Mouse (Mus musculus) hindbrain, embryonic 12.5 days (tissue): Measurements from ENCODE around the gene Fuom. TPM values are rescaled to one million over a fixed set of nuclear protein-coding genes. Genes with fewer than 3 reads are reported as not detected.

ENCODE experiments used
- ATAC-seq: fragments of 200-750 bp; cut with Nextera tagmentation; 2 replicates; pipeline ENCODE4 v1.8.0; 2017; ENCODE audit warnings: moderate TSS enrichment; ENCODE audit not compliant: low FRiP score
- H3K27ac ChIP-seq: fragments of 300-500 bp; sonication (generic); 2 replicates; pipeline ENCODE4 v1.5.1; 2016; ENCODE audit warnings: mild to moderate bottlenecking
- H3K27me3 ChIP-seq: fragments of 300-500 bp; sonication (generic); 2 replicates; pipeline ENCODE4 v1.6.1; 2016; ENCODE audit warnings: mild to moderate bottlenecking
- H3K36me3 ChIP-seq: fragments of 300-500 bp; sonication (generic); 2 replicates; pipeline ENCODE4 v1.6.1; 2016; ENCODE audit warnings: mild to moderate bottlenecking
- H3K4me1 ChIP-seq: fragments of 300-500 bp; sonication (generic); 2 replicates; pipeline ENCODE4 v1.6.1; 2016
- H3K4me2 ChIP-seq: fragments of 300-500 bp; sonication (generic); replicated peaks from 2 replicates; pipeline ENCODE4 v1.6.1; 2016; ENCODE audit warnings: mild to moderate bottlenecking
- H3K4me3 ChIP-seq: fragments of 300-500 bp; sonication (generic); 2 replicates; pipeline ENCODE4 v1.5.1; 2016; ENCODE audit warnings: mild to moderate bottlenecking
- H3K9ac ChIP-seq: fragments of 300-500 bp; sonication (generic); 2 replicates; pipeline ENCODE4 v1.6.1; 2016; ENCODE audit warnings: mild to moderate bottlenecking, moderate library complexity
- H3K9me3 ChIP-seq: fragments of 300-500 bp; sonication (generic); replicated peaks from 2 replicates; pipeline ENCODE4 v1.6.1; 2016; ENCODE audit warnings: mild to moderate bottlenecking
- WGBS: fragments of 180-500 bp; shearing (Covaris S2); methylation state at CpG from one replicate; pipeline ENCODE4 v1.1.7; 2016; 5-methylcytosine and 5-hydroxymethylcytosine counted together
- polyA plus RNA-seq: library from polyadenylated mRNA; unstranded; fragments of >200 nt; fragmentation: Nextera tagmentation; extraction: Ambion mirVana; gene quantifications from 2 replicates; pipeline ENCODE4 v1.2.1, GENCODE M21; 2016

Fuom gene
- polyA plus RNA-seq, 1 experiment from 2014 or later = 24.7 TPM

GRCm38 (mm10) chr7:140096055-140096454 is 6.2 kb downstream of the Fuom start:
- H3K9me3 ChIP-seq = no peaks in the 10 kb centered on the region
- H3K9ac ChIP-seq = no peak overlapping the region
- no peak overlapping the region for H3K4me3 ChIP-seq
- ATAC-seq = no peak
- H3K27me3 ChIP-seq = no peaks in the 10 kb centered on the region
- H3K4me2 ChIP-seq = no peak overlapping the region
- H3K27ac ChIP-seq = no peak overlapping the region
- H3K4me1 ChIP-seq = no peaks in the 10 kb centered on the region
- no peaks in the 10 kb centered on the region for H3K36me3 ChIP-seq

GRCm38 (mm10) chr7:140095556-140095955 is 6.7 kb downstream of the Fuom start:
- ATAC-seq = no peak
- Histone ChIP-seq H3K27me3 (no peaks in the 10 kb centered on the region), H3K4me2 (no peak overlapping the region), H3K4me3 (no peak overlapping the region), H3K27ac (no peak overlapping the region), H3K4me1 (no peaks in the 10 kb centered on the region), H3K9me3 (no peaks in the 10 kb centered on the region), H3K36me3 (no peaks in the 10 kb centered on the region), H3K9ac (no peak overlapping the region)
- 62% methylated on average over 1 of the region's 1 CpGs for WGBS

- H3K9me3 ChIP-seq = no peaks in the 10 kb centered on the region
- 64% methylated on average over 5 of the region's 5 CpGs for WGBS
- H3K4me3 ChIP-seq = no peak overlapping the region
- ATAC-seq = no peak
- no peak overlapping the region for H3K27ac ChIP-seq
- H3K4me1 ChIP-seq = no peaks in the 10 kb centered on the region
- no peaks in the 10 kb centered on the region for H3K36me3 ChIP-seq
- H3K27me3 ChIP-seq = no peaks in the 10 kb centered on the region
- H3K4me2 ChIP-seq = no peak overlapping the region
- no peak overlapping the region for H3K9ac ChIP-seq
These were observed 7.3 kb downstream of the Fuom start for GRCm38 (mm10) chr7:140094954-140095353.

- Histone ChIP-seq H3K4me2 (no peak within 1 kb of the TSS), H3K9ac (no peak within 1 kb of the TSS), H3K4me3 (no peak within 1 kb of the TSS), H3K4me1 (no peaks in the 10 kb centered on the region), H3K27me3 (no peaks in the 10 kb centered on the region), H3K36me3 (no peaks in the 10 kb centered on the region), H3K27ac (no peak within 1 kb of the TSS), H3K9me3 (no peaks in the 10 kb centered on the region)
- no peak for ATAC-seq
- 68% methylated on average over 5 of the region's 5 CpGs for WGBS
These were observed 9.2 kb downstream of the Fuom start, which contains the start of gene Prap1 for GRCm38 (mm10) chr7:140092924-140093528. Gene Prap1 (plus strand): TSS chr7:140093395.

- ATAC-seq = no peak
- no peak overlapping the region for H3K4me2 ChIP-seq
- 81% methylated on average over 10 of the region's 10 CpGs for WGBS
- H3K27ac ChIP-seq = no peak overlapping the region
- H3K9me3 ChIP-seq = no peaks in the 10 kb centered on the region
- no peaks in the 10 kb centered on the region for H3K36me3 ChIP-seq
- H3K4me1 ChIP-seq = no peaks in the 10 kb centered on the region
- no peak overlapping the region for H3K9ac ChIP-seq
- no peaks in the 10 kb centered on the region for H3K27me3 ChIP-seq
- H3K4me3 ChIP-seq = no peak overlapping the region
These were observed 11.6 kb downstream of the Fuom start for GRCm38 (mm10) chr7:140090601-140091000.

GRCm38 (mm10) chr7:140082242-140082678 is 20.0 kb downstream of the Fuom start, which contains the start of gene Caly:
Gene Caly (minus strand): TSS chr7:140082548.
- H3K27ac ChIP-seq = peak within 1 kb of the TSS; percentile 89

GRCm38 (mm10) chr7:140081408-140082241 is 20.6 kb downstream of the Fuom start:
- Histone ChIP-seq H3K36me3 (no peaks in the 10 kb centered on the region), H3K4me3 (peak overlapping the region; percentile 38), H3K9me3 (no peaks in the 10 kb centered on the region), H3K9ac (peak overlapping the region; percentile 59), H3K4me2 (peak overlapping the region; percentile 60), H3K27ac (peak overlapping the region; percentile 89), H3K4me1 (peaks cover 33% of the 10 kb centered on the region), H3K27me3 (peaks cover 21% of the 10 kb centered on the region)
- 18% methylated on average over 20 of the region's 20 CpGs for WGBS
- ATAC-seq = peak; percentile 49

More at GRCm38 (mm10) chr7:140082242-140082678, 20.0 kb downstream of the Fuom start, which contains the start of gene Caly:
- peak within 1 kb of the TSS; percentile 60 for H3K4me2 ChIP-seq
- peak within 1 kb of the TSS; percentile 59 for H3K9ac ChIP-seq
- no peaks in the 10 kb centered on the region for H3K36me3 ChIP-seq
- peaks cover 21% of the 10 kb centered on the region for H3K27me3 ChIP-seq
- ATAC-seq = peak; percentile 79
- peaks cover 33% of the 10 kb centered on the region for H3K4me1 ChIP-seq
- 2% methylated on average over 18 of the region's 18 CpGs for WGBS
- H3K4me3 ChIP-seq = peak within 1 kb of the TSS; percentile 38
- H3K9me3 ChIP-seq = no peaks in the 10 kb centered on the region

GRCm38 (mm10) chr7:140080503-140081156 is 21.6 kb downstream of the Fuom start:
- Histone ChIP-seq H3K4me1 (peaks cover 33% of the 10 kb centered on the region), H3K36me3 (no peaks in the 10 kb centered on the region), H3K9me3 (no peaks in the 10 kb centered on the region), H3K27ac (peak overlapping the region; percentile 89), H3K9ac (peak overlapping the region; percentile 67), H3K4me2 (peak overlapping the region; percentile 60), H3K4me3 (peak overlapping the region; percentile 38), H3K27me3 (peaks cover 21% of the 10 kb centered on the region)
- 2% methylated on average over 24 of the region's 24 CpGs for WGBS
- ATAC-seq = peak; percentile 81

- H3K4me3 ChIP-seq = no peak overlapping the region
- ATAC-seq = no peak
- peaks cover 33% of the 10 kb centered on the region for H3K4me1 ChIP-seq
- peaks cover 21% of the 10 kb centered on the region for H3K27me3 ChIP-seq
- no peaks in the 10 kb centered on the region for H3K9me3 ChIP-seq
- H3K4me2 ChIP-seq = no peak overlapping the region
- WGBS = 5% methylated on average over 5 of the region's 5 CpGs
- no peaks in the 10 kb centered on the region for H3K36me3 ChIP-seq
- no peak overlapping the region for H3K27ac ChIP-seq
- no peak overlapping the region for H3K9ac ChIP-seq
These were observed 23.5 kb downstream of the Fuom start for GRCm38 (mm10) chr7:140078711-140079110.

- no peak overlapping the region for H3K4me2 ChIP-seq
- H3K4me1 ChIP-seq = peaks cover 29% of the 10 kb centered on the region
- no peaks in the 10 kb centered on the region for H3K9me3 ChIP-seq
- no peak overlapping the region for H3K27ac ChIP-seq
- WGBS = 82% methylated on average over 6 of the region's 6 CpGs
- H3K36me3 ChIP-seq = no peaks in the 10 kb centered on the region
- ATAC-seq = no peak
- H3K4me3 ChIP-seq = no peak overlapping the region
- H3K9ac ChIP-seq = no peak overlapping the region
- H3K27me3 ChIP-seq = peaks cover 21% of the 10 kb centered on the region
These were observed 24.5 kb downstream of the Fuom start for GRCm38 (mm10) chr7:140077698-140078097.

- H3K27me3 ChIP-seq = peaks cover 22% of the 10 kb centered on the region
- 0 out of 2 replicates have a peak, but pooled peaks cover 1% of the 10 kb centered on the region for H3K4me1 ChIP-seq
- H3K36me3 ChIP-seq = no peaks in the 10 kb centered on the region
- H3K4me2 ChIP-seq = peak overlapping the region; percentile 43
- H3K27ac ChIP-seq = no peak overlapping the region
- H3K9ac ChIP-seq = 0 out of 2 replicates have a peak overlapping the region, but pooled peaks have one; percentile 35
- H3K4me3 ChIP-seq = peak overlapping the region; percentile 10; the same call in 1 of the 2 replicates
- no peaks in the 10 kb centered on the region for H3K9me3 ChIP-seq
- no peak for ATAC-seq
- 35% methylated on average over 33 of the region's 39 CpGs for WGBS
These were observed 32.1 kb downstream of the Fuom start for GRCm38 (mm10) chr7:140070042-140070711.
